Mouse (Mus musculus): Measurements from ENCODE around the gene Srp68.
A peak's percentile ranks its signal among the peaks of the same experiment; 100 is the strongest.
"Not testable (repeated sequence)": the region's sequence is repeated elsewhere in the genome, so short reads cannot be mapped to it uniquely, and the experiment has no call there.

Gene Srp68

GRCm38 (mm10) chr11:116282912-116283521, 9.0 kb upstream of the Srp68 start:
- DNase-seq (ENCODE audit: low spot score) = no peak

DNA sequence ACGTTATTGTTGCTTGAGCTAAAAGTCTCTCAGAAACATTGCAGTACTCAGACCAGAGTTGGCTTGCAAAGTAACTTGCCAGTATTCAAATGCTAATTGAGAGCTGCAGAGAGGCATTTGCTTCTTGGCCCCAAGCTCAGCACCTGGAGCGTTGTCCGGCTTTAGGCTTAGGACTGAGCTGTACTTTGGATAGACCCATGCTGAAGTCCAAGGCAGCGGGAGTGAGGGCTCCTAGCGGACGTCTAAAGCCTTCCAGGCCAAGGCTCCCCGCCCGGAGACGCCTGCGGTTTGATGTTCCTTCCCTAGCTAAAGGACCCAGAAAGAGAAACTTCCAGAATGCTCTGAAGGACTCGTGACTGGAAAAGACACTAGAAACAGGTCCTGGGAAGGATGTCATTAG, 8.1 kb upstream of the Srp68 start:
- DNase-seq (ENCODE audit: low spot score) = no peak

- DNase-seq (ENCODE audit: low spot score) = no peak
These were observed 7.7 kb upstream of the Srp68 start for GRCm38 (mm10) chr11:116281671-116282070.

DNA sequence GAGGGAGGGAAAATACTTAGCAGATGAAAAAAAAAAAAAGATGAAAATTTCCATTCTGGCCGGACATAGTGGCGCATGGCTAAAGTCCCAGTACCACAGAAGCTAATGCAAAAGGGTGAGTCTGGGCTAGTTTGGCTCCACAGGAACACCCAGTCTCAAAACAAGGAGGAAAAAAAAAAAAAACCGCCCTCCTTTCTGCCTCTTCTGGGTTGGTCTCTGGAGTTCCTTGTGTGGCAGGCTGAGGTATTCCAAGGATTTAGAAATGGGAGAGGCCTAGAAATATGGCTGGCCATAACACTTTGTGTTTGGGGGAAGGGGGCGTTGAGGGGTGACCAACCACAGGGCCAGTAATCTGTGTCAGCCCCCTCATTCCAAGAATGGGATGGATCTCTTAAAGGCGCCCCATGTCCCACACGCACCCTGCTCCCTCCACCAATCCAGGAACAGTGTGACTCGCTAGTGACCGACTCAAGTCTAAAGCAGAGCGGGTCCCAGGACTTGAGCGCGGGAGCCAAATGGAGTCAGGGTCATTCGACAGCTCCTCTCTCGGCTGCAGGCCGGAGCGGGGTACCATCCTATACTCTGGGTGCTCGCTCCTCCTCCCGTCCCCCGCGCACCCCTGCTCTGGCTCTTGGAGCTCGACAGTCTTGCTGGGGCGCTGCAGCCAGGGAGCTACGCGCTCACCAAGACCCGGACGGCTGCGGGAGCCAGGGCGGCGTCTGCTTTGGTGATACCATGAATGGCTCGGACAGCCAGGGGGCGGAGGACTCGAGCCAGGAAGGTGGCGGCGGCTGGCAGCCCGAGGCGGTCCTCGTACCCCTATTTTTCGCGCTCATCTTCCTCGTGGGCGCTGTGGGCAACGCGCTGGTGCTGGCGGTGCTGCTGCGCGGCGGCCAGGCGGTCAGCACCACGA, 7.0 kb upstream of the Srp68 start, which contains the start of gene Galr2:
Gene Galr2 (plus strand): TSS at position 189 of the 913 bp plus-strand sequence.
- DNase-seq (ENCODE audit: low spot score) = no peak

GRCm38 (mm10) chr11:116277184-116277583, 3.2 kb upstream of the Srp68 start:
- not testable (repeated sequence) for DNase-seq (ENCODE audit: low spot score)

GRCm38 (mm10) chr11:116273469-116274044, 460 bp downstream of the Srp68 start:
- no peak for DNase-seq (ENCODE audit: low spot score)

DNA sequence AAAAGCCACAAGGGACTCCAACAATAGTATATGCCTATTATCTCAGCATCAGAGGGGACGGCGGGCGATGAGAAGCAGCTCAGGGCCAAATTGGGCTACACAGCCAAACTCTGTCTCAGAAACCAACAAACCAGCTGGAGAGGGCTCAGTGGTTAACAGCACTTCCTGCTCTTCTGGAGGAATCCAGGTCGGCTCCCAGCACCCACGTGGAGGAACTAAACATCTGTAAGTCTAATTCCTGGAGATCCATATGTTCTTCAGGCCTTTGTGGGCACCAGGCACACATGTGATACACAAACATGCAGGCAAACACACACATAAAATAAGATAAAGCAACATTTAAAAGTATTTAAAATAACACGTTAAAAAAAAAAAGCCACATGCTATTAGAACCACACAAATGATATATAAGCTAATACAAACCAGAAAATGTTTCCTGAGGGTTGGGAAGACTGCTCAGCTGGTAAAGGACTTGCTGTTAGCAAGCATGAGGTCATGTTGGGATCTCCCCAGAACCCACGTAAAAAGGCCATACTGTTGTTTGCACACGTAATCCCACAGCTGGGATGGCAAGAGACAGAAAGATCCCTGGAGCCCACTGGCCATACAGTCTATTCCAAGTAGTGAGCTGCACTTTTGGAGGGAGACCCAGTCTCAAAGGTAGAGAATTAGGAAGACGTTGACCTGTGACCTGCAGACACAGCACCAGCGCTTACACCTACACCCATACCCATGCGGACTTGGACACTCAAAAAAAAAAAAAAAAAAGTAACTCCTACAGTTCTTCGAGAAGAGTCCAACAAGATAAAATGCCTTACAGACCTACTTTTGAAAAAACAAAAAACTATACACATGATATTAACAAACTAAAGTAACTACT, 1.2 kb downstream of the Srp68 start:
- DNase-seq (ENCODE audit: low spot score) = peak; percentile 24

DNA sequence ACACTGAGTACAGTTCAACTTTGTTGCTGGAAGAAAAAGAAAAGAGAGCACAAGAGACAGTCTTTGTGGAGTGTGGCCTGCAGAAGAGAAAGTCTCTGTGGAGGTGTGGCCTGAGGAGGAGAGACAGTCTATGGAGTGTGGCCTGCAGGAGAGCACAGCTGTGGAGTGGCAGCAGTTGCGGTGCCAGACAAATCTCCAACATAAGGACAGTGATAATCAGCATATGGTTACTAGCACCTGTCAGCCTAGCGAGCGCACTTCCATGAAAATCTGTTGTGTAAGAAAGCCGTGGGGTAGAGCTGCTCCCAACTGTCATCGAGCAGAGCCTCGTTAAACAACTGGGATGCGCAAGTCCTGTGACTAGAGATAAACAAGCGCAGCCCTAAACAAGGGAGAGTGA, 4.5 kb downstream of the Srp68 start:
- DNase-seq (ENCODE audit: low spot score) = no peak

- no peak for DNase-seq (ENCODE audit: low spot score)
These were observed 5.7 kb downstream of the Srp68 start for GRCm38 (mm10) chr11:116268313-116268712.

DNA sequence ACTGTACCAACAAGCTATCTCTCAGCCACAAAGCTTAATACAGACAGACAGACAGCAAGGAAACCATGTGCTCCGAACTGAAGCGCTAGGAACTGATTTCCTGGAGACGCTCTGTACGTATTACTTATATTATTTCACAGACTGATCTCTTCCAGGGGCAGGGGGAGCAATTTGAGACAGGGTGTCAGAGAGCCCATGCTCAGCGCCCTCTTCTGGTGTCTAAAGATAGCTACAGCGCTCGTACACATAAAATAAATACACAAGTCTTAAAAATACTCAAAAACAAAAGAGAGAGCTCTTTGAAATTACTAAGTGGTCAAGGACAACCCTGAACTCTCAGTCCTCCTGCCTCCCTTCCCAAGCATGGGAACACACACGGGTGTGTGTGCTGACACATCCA, 6.4 kb downstream of the Srp68 start:
- DNase-seq (ENCODE audit: low spot score) = no peak

GRCm38 (mm10) chr11:116265850-116266249, 8.2 kb downstream of the Srp68 start:
- DNase-seq (ENCODE audit: low spot score) = no peak

DNA sequence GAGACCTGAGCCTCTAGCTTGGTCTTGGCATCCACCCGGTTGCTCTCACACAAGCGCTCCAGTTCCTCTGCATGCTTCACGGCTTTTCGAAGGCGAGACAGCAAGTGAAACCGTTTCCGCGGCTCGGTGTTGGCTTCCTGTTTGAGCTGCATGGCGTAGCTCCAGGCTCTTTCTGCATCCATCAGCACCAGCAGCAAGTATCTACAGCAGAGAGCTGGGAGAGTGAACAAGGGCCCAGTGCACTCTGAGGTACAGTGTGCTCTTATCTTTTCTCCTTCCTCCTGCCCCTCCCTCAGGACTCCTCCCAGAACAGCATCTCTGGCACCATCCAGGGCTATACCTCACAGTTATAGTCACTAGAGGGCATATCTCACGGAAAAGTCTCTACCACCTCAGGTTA, 8.7 kb downstream of the Srp68 start:
- DNase-seq (ENCODE audit: low spot score) = peak; percentile 37

GRCm38 (mm10) chr11:116260259-116260658, 13.8 kb downstream of the Srp68 start:
- no peak for DNase-seq (ENCODE audit: low spot score)

DNA sequence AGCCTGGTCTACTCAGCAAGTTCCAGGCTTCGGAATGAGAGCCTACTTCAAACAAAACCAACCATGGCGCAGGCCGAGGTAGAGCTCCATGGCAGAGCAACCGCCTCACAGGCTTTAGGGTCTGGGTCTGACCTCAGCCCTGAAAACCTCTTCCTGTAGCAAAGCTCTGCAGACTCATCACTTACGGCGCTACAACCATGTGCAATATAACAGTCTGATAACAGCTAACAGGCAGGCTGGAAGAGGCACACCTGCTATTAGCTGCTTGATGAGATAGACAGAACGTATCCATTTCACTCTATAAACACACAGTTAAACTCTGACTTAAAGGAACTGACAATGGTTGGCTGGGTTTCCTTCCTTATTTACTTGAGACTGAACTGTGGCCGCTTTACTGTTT, 14.6 kb downstream of the Srp68 start:
- no peak for DNase-seq (ENCODE audit: low spot score)

GRCm38 (mm10) chr11:116255982-116256675, 17.9 kb downstream of the Srp68 start:
- no peak for DNase-seq (ENCODE audit: low spot score)

GRCm38 (mm10) chr11:116255090-116255981, 18.7 kb downstream of the Srp68 start:
- DNase-seq (ENCODE audit: low spot score) = no peak

GRCm38 (mm10) chr11:116254627-116255026, 19.4 kb downstream of the Srp68 start:
- no peak for DNase-seq (ENCODE audit: low spot score)

DNA sequence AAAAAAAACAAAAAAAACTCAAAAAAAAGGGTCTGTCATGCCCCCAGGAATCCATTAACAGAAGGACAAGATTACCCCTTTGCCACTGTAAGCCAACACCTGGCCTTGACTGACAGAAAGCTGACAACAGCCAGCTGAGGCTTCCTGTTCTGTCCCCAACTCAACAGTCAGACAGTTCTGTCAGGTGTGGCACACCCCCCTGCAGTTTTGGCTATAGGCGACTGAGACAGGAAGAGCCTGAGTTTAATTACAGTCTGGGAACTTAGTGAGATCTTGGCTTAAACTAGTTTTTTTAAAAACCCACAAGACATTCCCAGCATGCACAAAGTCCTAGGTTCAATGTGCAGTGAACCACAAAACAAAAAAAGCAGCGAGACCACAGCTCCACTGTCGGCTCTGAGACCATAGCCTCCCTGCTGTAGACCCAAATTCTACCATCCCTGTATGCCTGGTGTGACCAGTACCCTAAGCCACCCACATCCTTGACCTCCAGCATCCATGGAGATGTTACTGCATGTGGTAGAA, 20.9 kb downstream of the Srp68 start:
- DNase-seq (ENCODE audit: low spot score) = no peak

DNA sequence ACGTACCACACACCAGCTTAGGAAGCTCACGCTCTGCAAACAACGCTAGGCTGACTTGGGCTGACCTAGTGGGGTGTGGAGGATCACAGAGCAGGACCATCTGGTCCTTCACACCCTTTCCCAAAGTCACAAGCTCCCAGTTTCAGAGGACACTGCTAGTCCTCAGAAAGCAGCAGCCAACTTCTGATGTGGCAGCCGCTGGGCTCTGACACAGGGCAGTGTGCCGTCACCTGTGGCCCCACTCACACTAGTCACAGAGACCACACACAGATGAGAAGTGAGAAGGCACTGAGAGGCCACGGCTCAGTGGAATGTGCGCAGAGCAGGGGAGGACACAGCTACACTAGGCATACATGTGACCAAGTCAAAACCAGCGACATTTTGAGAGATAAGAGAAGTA, 23.1 kb downstream of the Srp68 start:
- DNase-seq (ENCODE audit: low spot score) = no peak

Measured in c-Kit-positive CD71-positive TER-119-positive erythroid progenitor cells, embryonic 14.5 days (primary cell).